Mouse (Mus musculus): ENCODE measurements at regions not wholly inside any gene's neighbourhood (a gene's known extent, or its start where the extent isn't known, plus 50 kb on each side); places are given as distances from the start of the nearest gene placed in this dataset.

DNA sequence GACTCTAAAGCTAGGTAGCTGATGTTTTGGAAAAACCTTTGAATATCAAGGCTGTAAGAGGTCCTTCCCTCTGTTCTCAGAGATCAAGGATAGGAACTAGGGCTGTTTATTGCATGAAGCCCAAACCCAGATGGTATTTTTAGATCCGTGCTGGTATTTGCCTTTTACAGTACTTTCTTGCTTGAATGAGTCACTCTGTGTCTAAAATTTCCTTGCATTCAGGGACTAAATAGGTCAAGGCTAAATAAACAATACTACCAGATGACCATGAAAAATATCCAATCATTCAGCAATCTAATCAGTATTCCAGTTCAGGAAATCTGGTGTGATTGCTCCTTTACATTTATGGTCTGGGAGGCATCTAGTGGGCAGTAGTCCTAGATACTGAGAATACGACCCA, 243.6 kb downstream of the Btg1 start:
- DNase-seq (ENCODE audit: low read depth, low spot score): no peak

DNA sequence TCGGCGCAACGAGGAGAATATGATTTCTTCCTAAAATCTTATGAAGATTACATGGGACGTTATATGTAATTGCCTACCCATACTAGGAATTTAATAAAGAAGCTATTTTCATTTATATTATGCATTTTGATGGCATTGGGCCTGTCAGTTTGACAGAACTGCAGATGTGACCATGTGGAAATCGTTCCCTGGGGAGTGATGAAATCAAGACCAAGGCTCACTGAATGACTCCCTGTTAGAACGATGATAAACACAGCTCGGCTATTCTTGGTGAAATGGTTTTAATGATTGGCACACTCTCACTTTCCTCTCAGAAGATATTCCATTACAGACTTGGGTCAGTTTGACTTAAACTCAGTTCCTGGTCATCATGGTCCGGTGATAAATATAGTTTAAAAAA, 246.4 kb downstream of the Btg1 start:
- DNase-seq (ENCODE audit: low read depth, low spot score): no peak

DNA sequence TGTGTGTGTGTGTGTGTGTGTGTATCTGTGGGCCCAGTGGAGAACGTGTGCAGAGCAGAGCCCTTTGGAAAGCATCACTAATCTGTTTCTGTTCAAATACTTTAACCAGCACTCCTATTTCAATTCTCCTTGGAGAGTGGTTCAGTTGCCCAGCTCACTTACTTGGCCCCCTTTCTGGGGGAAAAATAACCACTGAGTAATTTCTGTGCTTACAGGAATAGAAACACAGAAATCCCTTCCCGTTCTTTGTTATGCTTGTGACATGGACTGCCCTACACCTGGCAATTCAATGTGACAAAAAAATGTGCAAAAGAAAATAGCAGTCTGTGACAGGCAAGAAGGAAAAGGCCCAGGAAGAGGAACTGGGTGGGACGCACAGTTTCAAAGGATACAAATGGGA, 249.7 kb downstream of the Btg1 start:
- no peak for DNase-seq (ENCODE audit: low read depth, low spot score)

DNA sequence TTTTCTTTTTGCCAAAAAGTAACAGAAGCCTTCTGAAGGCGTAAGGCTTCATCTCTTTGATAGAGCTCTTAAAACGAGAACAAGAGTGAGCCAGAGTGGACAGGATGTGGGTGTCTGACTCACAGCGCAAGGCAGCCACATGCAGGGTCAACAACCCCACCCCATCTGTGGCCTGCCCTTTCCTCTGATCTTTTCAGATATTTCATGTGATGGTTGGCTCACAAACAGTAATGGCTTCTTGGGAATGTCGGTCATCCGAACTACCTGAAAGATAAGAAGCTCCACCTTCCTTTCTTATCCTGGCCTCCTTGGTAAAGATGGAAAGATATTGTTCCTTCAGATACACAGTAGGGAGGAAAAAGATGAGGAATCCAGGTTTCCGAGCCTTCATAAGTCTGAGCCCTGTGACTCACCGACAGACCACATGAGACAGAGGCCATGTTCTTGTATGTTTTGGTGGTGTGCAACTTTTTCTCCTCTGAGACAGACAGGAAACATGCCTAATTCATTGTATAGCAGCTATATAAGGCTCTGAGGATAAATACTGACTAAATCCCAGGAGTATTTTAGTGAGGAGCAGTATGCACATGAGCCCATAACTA, 254.9 kb downstream of the Btg1 start:
- no peak for DNase-seq (ENCODE audit: low read depth, low spot score)

DNA sequence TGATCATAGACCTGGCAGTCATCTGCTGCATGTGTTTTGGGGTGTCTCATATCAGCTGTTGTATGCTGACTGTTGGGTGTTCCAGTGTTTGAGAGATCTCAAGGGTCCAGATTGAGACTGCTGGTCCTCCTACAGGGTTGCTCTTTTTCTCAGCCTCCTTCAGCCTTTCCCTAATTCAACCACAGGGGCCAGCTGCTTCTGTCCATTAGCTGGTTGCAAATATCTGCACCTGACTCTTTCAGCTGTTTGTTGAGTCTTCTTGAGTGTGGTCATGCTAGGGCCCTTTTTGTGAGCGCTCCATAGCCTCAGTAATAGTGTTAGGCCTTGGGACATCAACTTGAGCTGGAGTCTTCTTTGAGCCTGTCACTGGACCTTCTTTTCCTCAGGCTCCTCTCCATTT, 257.8 kb downstream of the Btg1 start:
- no peak for DNase-seq (ENCODE audit: low read depth, low spot score)

DNA sequence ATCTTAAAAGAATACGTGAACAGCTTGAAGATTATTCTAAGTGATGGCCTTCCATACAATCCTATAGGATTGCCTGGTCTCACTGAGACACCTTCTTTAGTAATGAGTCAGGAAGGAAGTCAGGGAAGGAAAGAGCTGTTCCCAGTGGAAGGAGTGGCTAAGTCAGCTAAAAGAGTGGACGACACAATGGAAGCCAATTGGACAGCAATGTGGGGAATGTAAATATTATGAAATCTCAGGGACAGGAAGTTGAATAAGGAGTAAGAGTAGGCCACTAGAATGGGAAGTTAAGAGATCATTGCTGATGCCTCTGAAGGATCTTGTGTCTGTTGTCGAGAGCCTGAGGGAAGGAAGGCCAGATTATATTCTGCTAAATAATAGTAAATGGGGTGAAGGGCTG, 258.9 kb downstream of the Btg1 start:
- DNase-seq (ENCODE audit: low read depth, low spot score): no peak

DNA sequence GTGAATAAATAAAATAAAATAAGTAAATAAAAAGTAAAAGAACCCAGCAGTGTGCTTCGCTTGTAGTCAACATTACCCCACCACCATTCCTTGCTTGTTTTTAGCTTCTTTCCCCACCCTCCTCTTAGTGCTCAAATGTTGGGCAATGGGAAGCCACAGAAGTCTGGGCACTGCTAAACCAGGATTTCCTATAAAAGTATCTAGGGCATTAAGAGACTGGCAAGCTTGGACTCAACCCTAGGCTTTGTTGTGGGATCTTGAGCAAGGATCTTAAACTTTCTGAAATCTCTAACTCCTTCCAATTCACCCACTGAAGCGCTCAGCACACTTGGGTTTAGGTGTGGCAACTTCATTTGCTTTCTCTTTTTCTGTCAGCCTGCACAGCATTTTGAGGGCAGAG, 262.6 kb downstream of the Btg1 start:
- no peak for DNase-seq (ENCODE audit: low read depth, low spot score)

DNA sequence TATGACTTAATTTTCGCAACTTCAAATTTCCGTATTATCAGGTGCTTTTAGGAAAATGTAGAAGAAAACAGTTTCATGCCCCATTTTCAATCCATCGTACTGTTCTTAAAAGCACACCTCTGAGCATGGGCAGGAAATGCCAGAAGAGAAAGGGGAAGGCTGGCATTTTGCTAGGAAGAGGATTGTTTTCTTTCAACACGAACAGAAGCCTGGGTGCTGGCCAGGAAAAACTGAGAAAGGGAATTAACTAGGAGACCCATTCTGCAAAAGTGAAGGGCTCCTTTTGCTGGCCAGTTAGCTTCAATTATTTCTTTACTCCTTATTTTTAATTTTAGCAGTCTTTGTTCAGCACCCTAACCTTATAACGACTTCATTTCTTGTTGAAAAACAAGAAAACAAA, 264.0 kb downstream of the Btg1 start:
- no peak for DNase-seq (ENCODE audit: low read depth, low spot score)

DNA sequence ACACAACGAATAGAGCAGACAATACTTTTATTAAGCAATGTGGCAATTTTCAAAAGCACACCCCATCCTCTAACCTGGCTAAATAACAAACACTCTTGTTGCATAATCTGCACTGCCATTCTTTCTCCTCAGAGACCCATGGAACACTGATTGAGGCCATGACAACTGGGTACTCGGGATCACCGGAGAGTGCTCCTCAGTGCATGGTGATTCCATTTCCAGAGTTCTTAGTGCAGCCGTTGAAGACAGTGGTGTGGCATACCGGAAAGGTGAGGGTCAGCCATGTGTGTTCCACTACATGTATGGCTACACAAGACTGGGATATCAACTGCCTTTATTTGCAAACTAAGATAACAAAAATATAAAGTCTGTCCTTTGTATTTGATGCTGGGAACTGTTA, 264.4 kb downstream of the Btg1 start:
- no peak for DNase-seq (ENCODE audit: low read depth, low spot score)

DNA sequence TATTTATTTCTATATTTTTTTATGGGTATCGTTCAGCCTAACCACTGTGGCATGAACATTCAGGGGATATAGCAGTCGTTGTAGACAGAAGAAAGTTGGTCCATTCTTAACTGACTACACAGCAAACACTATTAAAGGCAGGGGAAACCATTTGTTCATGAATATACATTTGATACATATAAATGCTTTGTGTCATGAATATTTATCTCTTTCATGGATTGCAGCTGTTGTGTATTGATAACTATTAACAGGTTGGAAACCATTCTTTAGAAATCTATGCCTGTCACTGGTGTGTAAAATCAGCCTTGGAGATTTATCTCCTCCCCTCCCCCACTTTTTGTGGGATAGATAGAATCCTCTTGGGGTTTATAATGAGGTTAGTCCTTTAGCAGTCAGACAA, 264.9 kb downstream of the Btg1 start:
- DNase-seq (ENCODE audit: low read depth, low spot score): no peak

DNA sequence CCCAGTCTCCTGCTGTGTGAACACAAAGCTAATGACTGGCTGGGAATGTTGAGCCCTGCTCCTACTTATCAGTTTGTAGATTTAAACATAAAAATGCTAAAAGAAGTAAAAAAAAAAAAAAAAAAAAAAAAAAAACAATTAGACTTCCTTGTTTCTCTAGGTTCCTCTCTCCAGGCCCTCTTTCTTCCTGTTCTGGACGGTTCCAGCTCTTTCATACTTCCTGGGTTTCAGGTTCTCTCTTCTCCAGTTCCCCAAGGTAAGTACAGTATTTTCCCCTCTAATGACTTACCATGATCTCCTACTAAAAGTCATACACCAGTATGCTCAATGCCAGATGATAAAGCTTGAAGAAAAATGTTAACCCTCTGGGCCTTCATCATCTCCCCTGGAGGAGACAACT, 284.3 kb downstream of the Btg1 start:
- DNase-seq (ENCODE audit: low read depth, low spot score): no peak

DNA sequence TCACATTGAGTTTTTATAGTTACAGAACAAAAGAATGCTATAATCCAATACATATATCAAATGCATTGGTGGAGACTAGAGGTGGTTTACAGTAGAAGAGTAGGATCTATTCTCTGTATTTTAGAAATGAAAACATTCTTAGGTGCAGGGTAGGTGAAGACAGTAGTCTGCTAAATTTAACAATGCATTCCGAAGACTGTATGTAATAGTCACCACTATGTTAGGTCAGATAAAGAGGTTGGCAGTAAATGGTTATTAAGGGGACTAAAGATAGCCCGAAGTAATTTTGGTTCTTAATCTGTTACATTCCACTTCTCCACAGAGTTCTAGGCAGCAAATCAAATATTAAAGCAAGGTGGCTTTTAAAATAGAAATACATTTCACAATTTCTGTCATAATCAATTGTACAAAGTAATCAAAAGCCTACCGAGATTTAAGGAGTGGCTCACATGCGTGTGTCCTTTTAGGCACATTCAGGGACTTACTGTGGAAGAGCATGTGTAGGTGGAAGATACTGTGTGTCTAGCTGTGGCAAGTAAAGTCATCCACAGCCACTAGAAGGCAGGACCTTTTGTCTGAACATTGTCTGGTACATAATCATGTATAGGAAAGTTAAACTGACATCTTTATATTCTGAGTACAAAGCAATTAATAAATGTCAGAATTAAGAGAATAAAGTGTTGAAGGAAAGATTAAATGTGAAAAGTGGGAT, 288.4 kb downstream of the Btg1 start:
- no peak for DNase-seq (ENCODE audit: low read depth, low spot score)

DNA sequence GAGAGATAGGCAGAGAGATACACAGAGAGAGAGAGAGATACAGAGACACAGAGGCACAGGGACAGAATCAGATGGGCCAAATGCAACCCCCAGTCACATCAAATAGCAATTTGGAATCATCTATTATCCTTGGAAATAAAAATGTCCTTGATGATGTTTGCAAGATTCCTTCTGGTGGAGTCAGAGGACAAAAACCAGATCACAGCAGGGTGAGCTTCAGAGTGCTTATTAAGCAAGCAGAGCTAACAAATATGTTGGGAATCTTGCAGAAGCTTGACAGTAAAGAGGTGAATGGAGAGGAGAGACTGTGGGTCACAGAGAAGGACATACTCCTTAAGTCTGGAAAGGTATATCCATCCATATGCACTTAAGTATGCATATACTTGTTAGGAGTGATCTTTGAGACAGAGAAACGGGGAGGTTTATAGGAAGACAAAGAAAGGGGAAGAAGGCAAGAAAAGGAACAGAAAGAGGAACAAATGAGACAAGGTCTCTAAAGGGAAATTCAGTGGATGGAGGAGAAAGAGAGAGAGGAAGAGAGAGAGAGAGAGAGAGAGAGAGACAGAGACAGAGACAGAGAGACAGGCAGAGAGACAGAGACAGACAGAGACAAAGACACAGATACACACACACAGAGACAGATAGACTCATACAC, 293.0 kb downstream of the Btg1 start:
- DNase-seq (ENCODE audit: low read depth, low spot score): no peak

DNA sequence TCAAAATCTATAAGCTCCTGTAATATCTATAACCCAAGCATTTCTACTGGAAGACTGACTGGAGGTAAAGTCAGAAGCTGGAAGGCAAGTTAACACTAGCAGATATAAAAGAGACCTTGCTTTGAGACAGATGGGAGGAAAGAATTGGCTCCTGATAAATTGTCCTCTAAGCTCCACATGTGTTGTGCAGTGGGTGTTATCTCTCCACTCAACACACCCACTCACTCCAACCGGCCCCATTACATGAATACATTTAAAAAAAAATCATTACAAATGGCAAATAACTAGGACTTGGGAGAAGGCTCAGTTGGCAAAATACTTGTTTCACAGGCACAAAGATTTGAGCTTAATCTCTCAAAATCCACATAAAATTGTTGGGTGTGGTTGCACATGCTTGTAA, 304.4 kb downstream of the Btg1 start:
- DNase-seq (ENCODE audit: low read depth, low spot score): no peak

DNA sequence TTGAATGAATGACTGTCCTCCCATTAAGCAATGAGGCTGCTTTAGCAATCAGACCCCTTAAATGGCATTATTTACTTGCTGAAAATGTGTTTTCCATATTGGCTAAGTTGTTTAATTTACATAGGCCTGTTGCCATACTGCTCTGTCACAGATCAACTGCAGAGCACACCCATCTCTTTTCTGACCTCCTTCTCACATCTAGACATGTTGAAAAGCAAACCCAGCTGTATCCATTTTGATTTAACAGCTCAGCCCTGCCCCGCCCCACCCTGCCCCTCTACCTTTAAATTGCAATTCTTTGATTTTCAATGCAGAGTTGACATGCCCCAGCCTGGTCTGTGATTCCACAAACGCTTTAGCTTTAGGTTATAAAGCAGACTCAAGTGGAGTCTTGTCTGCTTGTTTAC, 307.5 kb downstream of the Btg1 start:
- no peak for DNase-seq (ENCODE audit: low read depth, low spot score)

DNA sequence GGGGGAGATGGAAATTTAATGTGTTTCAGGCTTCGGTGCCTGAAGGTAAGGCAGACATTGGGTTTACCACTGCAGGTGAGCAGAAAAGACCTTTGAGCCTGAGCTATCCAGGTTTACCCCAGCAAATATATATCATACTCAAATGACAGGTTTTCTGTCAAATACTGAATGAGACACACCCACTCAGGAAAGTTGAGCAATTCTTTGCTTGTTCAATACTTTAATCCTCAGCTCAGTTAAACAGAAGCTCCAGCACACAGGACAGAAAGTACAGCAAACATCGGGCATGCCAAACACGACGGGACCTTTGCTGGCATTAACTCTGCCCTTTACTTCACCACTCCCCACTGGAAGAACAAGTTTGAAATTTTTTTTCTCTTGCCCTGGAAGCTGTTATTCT, 307.9 kb downstream of the Btg1 start:
- DNase-seq (ENCODE audit: low read depth, low spot score): no peak

DNA sequence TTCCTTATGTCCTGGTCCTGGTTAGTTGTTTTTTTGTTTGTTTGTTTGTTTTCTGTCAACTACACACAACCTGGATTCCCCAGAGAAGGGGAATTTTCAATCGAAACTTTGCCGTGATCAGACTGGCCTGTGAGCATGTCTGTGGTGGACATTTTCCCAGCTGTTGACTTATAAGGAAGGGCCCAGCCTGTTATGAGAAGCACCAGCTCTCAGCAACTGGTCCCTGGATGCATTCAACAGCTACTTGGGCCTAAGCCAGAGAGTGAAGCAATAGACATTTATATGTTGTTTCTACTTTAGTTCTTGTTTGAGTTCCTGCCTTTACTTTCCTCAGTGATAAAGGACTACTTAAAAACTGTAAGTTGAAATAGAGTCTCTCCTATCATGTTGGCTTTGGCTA, 309.0 kb downstream of the Btg1 start:
- DNase-seq (ENCODE audit: low read depth, low spot score): no peak

DNA sequence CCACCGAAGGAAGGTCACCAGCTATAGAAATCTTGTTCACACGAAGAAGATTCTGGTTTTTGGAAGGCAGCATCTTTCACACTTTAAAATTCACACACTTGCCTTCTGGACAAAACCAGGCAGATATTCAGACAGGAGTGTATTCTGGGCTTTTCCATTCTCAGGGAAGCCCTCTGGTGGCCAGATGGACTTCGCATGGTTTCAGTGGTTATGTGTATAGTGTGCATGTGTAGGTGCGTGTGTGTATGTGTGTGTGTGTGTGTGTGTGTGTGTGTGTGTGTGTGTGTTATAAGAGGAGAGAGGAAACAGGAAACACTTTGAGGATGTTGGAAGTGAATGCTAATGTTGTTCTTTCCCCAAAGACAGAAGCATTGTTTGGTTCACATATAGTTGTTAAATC, 317.9 kb downstream of the Btg1 start:
- no peak for DNase-seq (ENCODE audit: low read depth, low spot score)

DNA sequence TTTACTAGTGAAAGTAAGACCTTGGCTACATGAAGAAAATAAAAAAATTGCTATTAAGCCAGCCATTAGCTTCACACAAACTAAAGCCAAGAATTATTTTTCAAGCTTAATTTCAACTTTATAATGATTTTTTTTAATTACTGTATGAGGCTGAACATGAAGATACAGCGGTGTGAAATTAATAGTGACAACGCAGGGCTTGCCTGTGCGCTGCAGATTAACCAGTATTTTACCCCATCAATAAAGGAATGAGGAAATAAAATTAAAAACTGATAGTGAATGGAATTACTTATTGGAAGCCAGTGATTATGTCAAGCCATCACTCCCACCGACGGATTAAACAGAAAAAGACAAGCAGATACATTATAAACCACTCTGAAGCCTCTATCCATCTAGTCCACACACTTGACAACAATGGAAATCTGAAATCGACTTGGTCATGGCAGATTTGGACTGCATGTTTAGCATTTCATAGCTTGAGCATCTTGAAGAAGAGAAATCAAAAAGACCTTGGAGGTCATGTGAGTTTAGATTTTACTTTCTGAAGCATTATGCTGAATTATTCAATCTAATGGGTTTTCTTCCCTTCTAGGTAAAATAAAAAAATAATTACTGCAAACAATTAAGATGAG, 324.2 kb downstream of the Btg1 start:
- DNase-seq (ENCODE audit: low read depth, low spot score): no peak

DNA sequence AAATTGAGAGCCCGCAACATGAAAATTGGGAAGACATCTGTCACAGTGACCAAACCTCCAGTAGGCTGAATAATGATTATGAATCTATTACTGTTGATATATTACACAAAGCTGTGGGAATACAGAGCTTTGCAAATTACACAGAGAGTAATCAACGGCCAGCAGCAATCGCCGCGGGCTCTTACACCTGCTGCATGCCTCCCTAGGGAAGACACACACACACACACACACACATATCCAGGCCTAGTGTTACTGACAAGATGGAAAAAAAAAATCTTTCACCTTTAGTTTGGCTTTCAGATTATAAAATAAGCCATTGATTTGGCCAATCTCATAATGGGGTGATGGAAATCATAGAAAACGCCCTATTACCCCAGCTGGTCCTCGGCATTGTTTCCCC, 327.4 kb downstream of the Btg1 start:
- DNase-seq (ENCODE audit: low read depth, low spot score): no peak

DNA sequence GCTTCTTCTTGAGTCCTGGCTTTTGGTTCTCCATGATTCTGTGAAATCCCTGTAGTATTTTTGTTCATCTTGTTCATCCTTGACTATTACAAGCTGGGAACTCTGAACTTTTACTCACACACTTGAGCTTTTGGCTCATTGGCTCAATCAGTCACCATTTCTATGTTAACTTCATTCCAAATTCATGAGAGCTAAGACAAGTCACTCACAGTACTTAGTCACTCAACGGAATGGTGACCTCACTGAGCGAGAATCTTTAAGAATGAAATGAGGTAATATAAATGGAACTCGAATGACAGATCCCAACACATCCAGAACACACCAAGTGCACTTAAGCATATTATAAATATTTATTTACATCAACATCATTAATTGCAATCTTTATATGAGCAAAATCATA, 331.2 kb downstream of the Btg1 start:
- DNase-seq (ENCODE audit: low read depth, low spot score): no peak

DNA sequence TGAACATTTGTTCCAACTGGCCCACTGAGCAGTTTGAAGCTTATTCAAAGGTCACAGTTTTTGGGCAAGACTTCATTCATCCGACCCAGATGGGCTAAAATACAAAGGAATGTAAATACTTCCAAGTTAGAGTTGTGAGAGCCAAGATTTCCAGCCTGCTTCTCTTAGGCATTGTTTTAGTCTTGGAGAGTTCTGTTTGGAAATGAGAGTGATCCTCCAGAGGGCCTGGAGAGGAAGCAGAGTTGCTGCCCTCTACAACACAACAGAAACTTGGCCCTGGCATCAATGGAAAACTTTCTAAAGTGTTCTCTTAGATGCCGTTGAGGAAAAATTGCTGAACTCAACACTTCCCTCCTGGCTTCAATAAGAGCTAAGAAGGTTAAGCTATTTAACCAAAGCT, 332.1 kb downstream of the Btg1 start:
- DNase-seq (ENCODE audit: low read depth, low spot score): no peak
